Mouse (Mus musculus) midbrain, embryonic 11.5 days (tissue): ENCODE results near the gene Kcnk16. TPM values are rescaled to one million over a fixed set of nuclear protein-coding genes. Genes with fewer than 3 reads are reported as not detected.

Experiments used
- ATAC-seq: fragments of 200-750 bp; cut with Nextera tagmentation; 2 replicates; pipeline ENCODE4 v1.8.0; 2017; ENCODE audit warnings: moderate TSS enrichment, moderate library complexity; ENCODE audit not compliant: low FRiP score
- DNase-seq: peaks from one replicate; pipeline ENCODE4 v3.0.0; 2015; ENCODE audit warnings: low spot score; ENCODE audit errors: missing footprints
- H3K27ac ChIP-seq: fragments of 300-500 bp; sonication (generic); 2 replicates; pipeline ENCODE4 v1.5.1; 2014; ENCODE audit warnings: low read depth, low read length
- H3K27me3 ChIP-seq: fragments of 300-500 bp; sonication (generic); 2 replicates; pipeline ENCODE4 v1.6.1; 2014; ENCODE audit warnings: mild to moderate bottlenecking, low read length, moderate library complexity, mixed read lengths; ENCODE audit not compliant: control insufficient read depth, insufficient read depth
- H3K36me3 ChIP-seq: fragments of 300-500 bp; sonication (generic); 2 replicates; pipeline ENCODE4 v1.6.1; 2014; ENCODE audit warnings: mild to moderate bottlenecking, low read length, moderate library complexity, mixed read lengths; ENCODE audit not compliant: control insufficient read depth, insufficient read depth
- H3K4me1 ChIP-seq: fragments of 300-500 bp; sonication (generic); 2 replicates; pipeline ENCODE4 v1.6.1; 2014; ENCODE audit warnings: low read length; ENCODE audit not compliant: control insufficient read depth, insufficient read depth
- H3K4me2 ChIP-seq: fragments of 300-500 bp; sonication (generic); 2 replicates; pipeline ENCODE4 v1.6.1; 2014; ENCODE audit warnings: mild to moderate bottlenecking, moderate library complexity
- H3K4me3 ChIP-seq: fragments of 300-500 bp; sonication (generic); 2 replicates; pipeline ENCODE4 v1.5.1; 2014; ENCODE audit warnings: low read depth, low read length
- H3K9ac ChIP-seq: fragments of 300-500 bp; sonication (generic); 2 replicates; pipeline ENCODE4 v1.6.1; 2014; ENCODE audit warnings: low read length
- H3K9me3 ChIP-seq: fragments of 300-500 bp; sonication (generic); 2 replicates; pipeline ENCODE4 v1.6.1; 2016; ENCODE audit warnings: low read length; ENCODE audit not compliant: control insufficient read depth
- WGBS: fragments of 180-500 bp; shearing (Covaris S2); extraction: QIAGEN DNeasy Blood & Tissue Kit; methylation state at CpG from one replicate; pipeline ENCODE4 v1.1.7; 2014; 5-methylcytosine and 5-hydroxymethylcytosine counted together
- polyA plus RNA-seq: library from polyadenylated mRNA; unstranded; fragments of >200 nt; fragmentation: Nextera tagmentation; extraction: Ambion mirVana; gene quantifications from 2 replicates; pipeline ENCODE4 v1.2.1, GENCODE M21; 2014

The Kcnk16 gene
- polyA plus RNA-seq, 1 experiment from 2014 or later: not detected

GRCm38 (mm10) chr14:20242454-20242853 lies 26.5 kb downstream of the Kcnk16 start:
- no peak overlapping the region for H3K9ac ChIP-seq
- no peaks in the 10 kb centered on the region for H3K4me1 ChIP-seq
- no peak overlapping the region for H3K27ac ChIP-seq
- no peaks in the 10 kb centered on the region for H3K27me3 ChIP-seq
- WGBS: 83% methylated on average over 8 of the region's 8 CpGs
- H3K4me2 ChIP-seq: no peak overlapping the region
- H3K36me3 ChIP-seq: no peaks in the 10 kb centered on the region
- ATAC-seq: no peak
- no peak overlapping the region for H3K4me3 ChIP-seq
- H3K9me3 ChIP-seq: no peaks in the 10 kb centered on the region
- no peak for DNase-seq

- Histone ChIP-seq H3K9ac (no peak overlapping the region), H3K4me2 (no peak overlapping the region), H3K36me3 (no peaks in the 10 kb centered on the region), H3K4me3 (no peak overlapping the region), H3K4me1 (no peaks in the 10 kb centered on the region), H3K9me3 (no peaks in the 10 kb centered on the region; the same call in 1 of the 2 replicates), H3K27ac (no peak overlapping the region), H3K27me3 (no peaks in the 10 kb centered on the region; the same call in 1 of the 2 replicates)
- ATAC-seq (no peak), DNase-seq (no peak)
- 94% methylated on average over 2 of the region's 2 CpGs for WGBS
These were observed 34.6 kb downstream of the Kcnk16 start for GRCm38 (mm10) chr14:20234403-20234802.

GRCm38 (mm10) chr14:20233016-20233980 lies 35.7 kb downstream of the Kcnk16 start:
- no peak overlapping the region for H3K4me3 ChIP-seq
- no peak overlapping the region for H3K4me2 ChIP-seq
- H3K27me3 ChIP-seq: no peaks in the 10 kb centered on the region; the same call in 1 of the 2 replicates
- ATAC-seq (no peak), DNase-seq (no peak)
- H3K4me1 ChIP-seq: no peaks in the 10 kb centered on the region
- 84% methylated on average over 11 of the region's 11 CpGs for WGBS
- H3K27ac ChIP-seq: no peak overlapping the region
- no peaks in the 10 kb centered on the region for H3K36me3 ChIP-seq
- H3K9me3 ChIP-seq: no peaks in the 10 kb centered on the region; the same call in 1 of the 2 replicates
- no peak overlapping the region for H3K9ac ChIP-seq

GRCm38 (mm10) chr14:20230063-20230491 lies 38.9 kb downstream of the Kcnk16 start:
- no peak overlapping the region for H3K27ac ChIP-seq
- H3K36me3 ChIP-seq: no peaks in the 10 kb centered on the region
- H3K9me3 ChIP-seq: no peaks in the 10 kb centered on the region; the same call in 1 of the 2 replicates
- H3K27me3 ChIP-seq: no peaks in the 10 kb centered on the region; the same call in 1 of the 2 replicates
- 78% methylated on average over 7 of the region's 7 CpGs for WGBS
- H3K9ac ChIP-seq: no peak overlapping the region
- ATAC-seq: no peak
- DNase-seq: no peak
- peaks cover 17% of the 10 kb centered on the region for H3K4me1 ChIP-seq
- H3K4me2 ChIP-seq: no peak overlapping the region
- no peak overlapping the region for H3K4me3 ChIP-seq

- Histone ChIP-seq H3K4me2 (no peak overlapping the region), H3K4me3 (no peak overlapping the region), H3K4me1 (peaks cover 23% of the 10 kb centered on the region), H3K27ac (no peak overlapping the region), H3K27me3 (no peaks in the 10 kb centered on the region; the same call in 1 of the 2 replicates), H3K9ac (no peak overlapping the region), H3K36me3 (no peaks in the 10 kb centered on the region), H3K9me3 (no peaks in the 10 kb centered on the region; the same call in 1 of the 2 replicates)
- 82% methylated on average over 6 of the region's 6 CpGs for WGBS
- ATAC-seq (no peak), DNase-seq (no peak)
These were observed 39.6 kb downstream of the Kcnk16 start for GRCm38 (mm10) chr14:20229437-20229836.

- H3K4me1 ChIP-seq: peaks cover 26% of the 10 kb centered on the region
- H3K27me3 ChIP-seq: no peaks in the 10 kb centered on the region; the same call in 1 of the 2 replicates
- no peak overlapping the region for H3K9ac ChIP-seq
- no peaks in the 10 kb centered on the region for H3K9me3 ChIP-seq
- ATAC-seq (no peak), DNase-seq (no peak)
- H3K36me3 ChIP-seq: no peaks in the 10 kb centered on the region
- 95% methylated on average over 4 of the region's 4 CpGs for WGBS
- H3K27ac ChIP-seq: no peak overlapping the region
- no peak overlapping the region for H3K4me3 ChIP-seq
- H3K4me2 ChIP-seq: no peak overlapping the region
These were observed 40.7 kb downstream of the Kcnk16 start for GRCm38 (mm10) chr14:20228336-20228735.

- Histone ChIP-seq H3K27me3 (no peaks in the 10 kb centered on the region; the same call in 1 of the 2 replicates), H3K4me3 (no peak overlapping the region), H3K27ac (no peak overlapping the region), H3K4me1 (peaks cover 26% of the 10 kb centered on the region), H3K9me3 (no peaks in the 10 kb centered on the region), H3K36me3 (no peaks in the 10 kb centered on the region), H3K4me2 (no peak overlapping the region), H3K9ac (no peak overlapping the region)
- ATAC-seq (no peak), DNase-seq (no peak)
- 68% methylated on average over 2 of the region's 2 CpGs for WGBS
These were observed 42.0 kb downstream of the Kcnk16 start for GRCm38 (mm10) chr14:20226982-20227381.

GRCm38 (mm10) chr14:20226488-20226887 lies 42.5 kb downstream of the Kcnk16 start:
- no peak for DNase-seq
- no peak overlapping the region for H3K4me2 ChIP-seq
- no peaks in the 10 kb centered on the region; the same call in 1 of the 2 replicates for H3K27me3 ChIP-seq
- no peak overlapping the region for H3K27ac ChIP-seq
- H3K36me3 ChIP-seq: no peaks in the 10 kb centered on the region
- H3K9ac ChIP-seq: no peak overlapping the region
- H3K9me3 ChIP-seq: no peaks in the 10 kb centered on the region
- H3K4me3 ChIP-seq: no peak overlapping the region
- 46% methylated on average over 7 of the region's 7 CpGs for whole genome bisulfite sequencing
- peaks cover 26% of the 10 kb centered on the region for H3K4me1 ChIP-seq
- ATAC-seq: no peak

- WGBS: 20% methylated on average over 4 of the region's 4 CpGs
- DNase-seq (peak; percentile 93), ATAC-seq (peak; percentile 80)
- H3K4me3 ChIP-seq: no peak overlapping the region
- H3K36me3 ChIP-seq: no peaks in the 10 kb centered on the region
- H3K9me3 ChIP-seq: no peaks in the 10 kb centered on the region
- H3K4me2 ChIP-seq: peak overlapping the region; percentile 16; the same call in 1 of the 2 replicates
- no peak overlapping the region; the same call in 1 of the 2 replicates for H3K9ac ChIP-seq
- H3K27me3 ChIP-seq: no peaks in the 10 kb centered on the region; the same call in 1 of the 2 replicates
- H3K27ac ChIP-seq: peak overlapping the region; percentile 68
- H3K4me1 ChIP-seq: peaks cover 31% of the 10 kb centered on the region
These were observed 43.5 kb downstream of the Kcnk16 start for GRCm38 (mm10) chr14:20225525-20225924.
